Mouse (Mus musculus): ENCODE results near the gene Olfr986.
"Not testable (repeated sequence)": the region's sequence is repeated elsewhere in the genome, so short reads cannot be mapped to it uniquely, and the experiment has no call there.

Gene Olfr986

GRCm38 (mm10) chr9:40180620-40181019 lies at the start of gene Olfr986:
Gene Olfr986, plus strand, starts transcription at chr9:40180920.
- DNase-seq (ENCODE audit: low spot score): no peak

DNA sequence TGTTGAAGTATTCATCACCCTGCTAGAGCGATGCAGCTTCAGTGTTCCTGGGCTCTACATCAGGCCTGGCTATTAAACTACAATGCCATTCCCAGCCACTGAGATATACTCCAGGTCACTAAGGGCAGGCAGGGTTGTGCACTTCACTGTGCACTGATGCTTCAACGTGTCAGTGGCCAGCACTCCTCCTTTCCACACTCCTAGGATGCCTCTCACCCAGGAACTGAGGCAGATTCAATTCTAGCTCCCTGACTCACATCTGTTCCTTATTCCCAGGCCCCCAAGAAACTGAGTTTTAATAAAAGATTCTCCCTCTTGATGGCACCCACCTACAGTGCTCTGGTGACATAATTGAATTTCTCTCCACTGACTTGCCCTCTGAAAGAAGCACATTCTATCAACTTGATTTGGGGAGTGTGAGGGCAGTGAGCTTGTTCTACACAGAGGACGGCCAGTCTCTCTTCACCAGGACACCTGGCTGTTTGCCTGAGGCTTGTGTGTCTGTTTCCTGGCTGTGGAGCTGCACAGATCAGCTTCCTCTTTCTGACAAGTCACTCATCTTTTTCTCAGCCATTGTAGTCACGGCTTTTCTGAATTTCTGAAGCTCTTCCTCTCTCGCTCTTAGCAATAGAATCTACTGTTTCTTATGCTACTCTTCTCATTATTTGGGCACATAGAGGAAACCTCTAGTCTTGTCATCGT lies 43.6 kb upstream of the Olfr986 start:
- no peak for DNase-seq (ENCODE audit: low spot score)

GRCm38 (mm10) chr9:40139484-40139883 lies 41.2 kb upstream of the Olfr986 start:
- DNase-seq (ENCODE audit: low spot score): no peak

DNA sequence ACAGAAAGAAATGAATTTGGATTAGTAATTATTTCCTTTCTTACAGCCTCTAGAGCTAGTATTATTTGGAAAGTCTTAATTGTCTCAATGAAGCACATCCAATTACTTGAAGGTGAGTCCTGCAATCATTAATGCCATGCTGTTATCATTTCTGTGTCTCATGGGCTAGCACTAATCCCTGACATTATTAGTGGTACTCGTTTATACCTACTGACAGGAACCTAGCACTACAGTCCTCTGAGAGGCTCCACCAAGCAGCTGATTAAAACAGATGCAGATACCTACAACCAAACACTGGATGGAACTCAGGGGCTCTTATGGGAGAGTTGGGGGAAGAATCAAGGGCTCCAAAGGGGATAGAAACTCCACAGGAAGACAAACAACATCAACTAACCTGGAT lies 39.2 kb upstream of the Olfr986 start:
- no peak for DNase-seq (ENCODE audit: low spot score)

- DNase-seq (ENCODE audit: low spot score): no peak
Observed at GRCm38 (mm10) chr9:40155118-40155644, 25.5 kb upstream of the Olfr986 start.

DNA sequence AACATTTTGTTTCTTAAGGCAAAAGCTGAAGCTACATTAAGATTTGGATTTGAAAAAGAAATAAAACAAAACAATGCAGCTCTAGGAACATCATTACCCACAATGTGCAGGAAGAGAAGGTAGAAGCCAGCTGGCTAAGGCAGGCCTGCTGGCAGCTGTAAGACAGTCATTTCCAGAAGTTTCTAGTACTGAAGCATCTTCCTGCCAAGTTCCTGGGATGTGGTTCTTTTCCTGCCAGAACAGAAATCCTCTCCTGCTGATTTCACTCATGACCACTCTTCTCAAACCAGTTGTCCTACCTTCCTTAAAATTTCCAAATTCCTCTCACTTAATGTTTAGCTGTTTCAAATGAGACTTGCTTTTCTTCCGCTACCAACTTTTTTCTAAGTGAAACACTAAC lies 14.3 kb upstream of the Olfr986 start:
- no peak for DNase-seq (ENCODE audit: low spot score)

DNA sequence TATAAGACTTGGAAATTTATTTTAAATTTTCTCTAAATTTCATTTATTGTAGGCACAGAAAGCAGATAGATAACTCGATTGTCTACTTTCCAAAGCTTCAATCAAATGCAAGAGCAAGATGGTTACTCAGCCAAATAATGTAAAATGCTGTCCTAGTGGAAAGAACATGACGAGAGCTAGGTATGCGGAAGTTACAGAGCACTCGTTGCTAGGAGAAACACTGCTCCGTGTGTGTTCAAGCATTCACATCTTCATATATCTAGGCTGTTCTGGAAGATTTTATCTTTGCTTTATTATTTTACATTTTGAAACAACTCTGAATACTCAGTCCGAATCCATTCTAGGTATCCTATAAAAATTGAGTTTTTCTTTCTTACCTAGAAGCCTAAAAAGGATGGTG lies 3.7 kb upstream of the Olfr986 start:
- DNase-seq (ENCODE audit: low spot score): no peak

DNA sequence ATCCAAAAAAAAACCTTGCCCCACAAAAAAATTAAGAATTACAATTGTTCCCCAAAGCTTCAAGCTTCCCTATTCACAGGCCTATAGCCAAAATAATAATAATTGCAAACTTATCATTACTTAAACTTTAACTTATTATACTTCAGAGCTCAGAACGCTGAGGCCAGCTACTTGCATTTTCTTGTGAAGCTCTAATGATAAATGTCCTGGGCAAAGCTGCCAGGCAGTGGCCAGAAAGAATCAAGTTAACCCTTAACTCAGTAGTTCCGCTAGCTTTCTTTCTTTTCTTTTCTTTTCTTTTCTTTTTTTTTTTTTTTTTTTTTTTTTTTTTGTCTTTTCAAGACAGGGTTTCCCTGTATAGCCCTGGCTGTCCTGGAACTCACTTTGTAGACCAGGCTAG lies 4.4 kb downstream of the Olfr986 start:
- DNase-seq (ENCODE audit: low spot score): not testable (repeated sequence)

DNA sequence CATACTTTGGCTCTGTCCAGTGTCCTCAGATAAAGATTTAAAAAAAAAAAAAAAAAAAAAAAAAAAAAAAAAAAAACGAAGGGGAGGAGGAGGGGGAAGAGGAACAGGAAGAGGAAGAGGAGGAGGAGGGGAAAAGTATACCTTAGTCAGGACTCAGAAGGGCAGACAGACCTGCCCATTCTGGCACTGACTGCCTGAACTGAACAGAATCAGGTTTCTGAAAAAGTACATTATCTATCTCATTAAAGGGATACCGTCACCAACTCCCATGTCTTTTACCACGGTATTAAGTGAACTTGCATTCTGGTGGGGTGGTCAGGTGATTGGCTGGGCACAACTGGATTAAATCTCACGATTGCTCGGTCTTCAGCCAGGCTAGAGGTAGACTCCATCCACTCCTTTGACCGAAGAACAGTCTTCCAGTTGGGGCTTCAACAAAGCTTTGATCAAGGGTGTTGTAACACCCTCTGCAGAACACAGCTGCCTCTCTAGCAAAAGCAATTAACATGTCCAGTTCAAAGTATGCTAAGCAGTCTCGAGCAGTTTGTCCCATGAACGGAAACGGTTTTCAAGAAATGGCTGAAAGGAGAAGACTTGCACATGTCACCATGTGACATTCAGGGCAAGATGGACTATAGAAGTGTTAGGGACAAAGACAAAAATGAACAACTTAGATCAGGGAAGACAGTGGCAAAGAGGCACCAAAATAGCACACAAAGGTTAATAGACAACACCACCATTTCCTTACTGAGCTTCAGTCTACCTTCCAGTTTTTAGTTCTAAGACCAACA lies 10.6 kb downstream of the Olfr986 start:
- DNase-seq (ENCODE audit: low spot score): no peak

GRCm38 (mm10) chr9:40192098-40193038 lies 11.6 kb downstream of the Olfr986 start, which contains the start of gene Zfp202:
Gene Zfp202, plus strand, starts transcription at chr9:40192316.
- DNase-seq (ENCODE audit: low spot score): peak; percentile 75

DNA sequence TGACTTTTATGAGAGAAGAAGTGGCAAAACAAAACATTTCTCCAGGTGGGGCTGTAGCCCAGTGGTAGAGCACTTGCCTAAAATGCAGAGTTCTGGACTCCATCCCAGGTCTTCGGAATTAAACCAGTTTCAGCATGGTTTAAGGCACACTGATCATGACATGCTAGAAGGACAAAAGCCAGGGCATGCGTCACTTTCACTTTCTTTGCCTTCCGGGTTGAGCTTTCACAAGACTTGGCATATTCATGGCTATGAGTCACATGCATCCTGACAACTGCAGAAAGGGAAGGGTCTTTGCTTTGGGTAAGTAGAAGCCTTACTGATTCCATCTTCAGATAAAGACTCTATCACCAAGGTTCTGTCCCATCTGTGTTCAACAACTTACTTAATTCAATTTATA lies 15.3 kb downstream of the Olfr986 start:
- DNase-seq (ENCODE audit: low spot score): no peak

DNA sequence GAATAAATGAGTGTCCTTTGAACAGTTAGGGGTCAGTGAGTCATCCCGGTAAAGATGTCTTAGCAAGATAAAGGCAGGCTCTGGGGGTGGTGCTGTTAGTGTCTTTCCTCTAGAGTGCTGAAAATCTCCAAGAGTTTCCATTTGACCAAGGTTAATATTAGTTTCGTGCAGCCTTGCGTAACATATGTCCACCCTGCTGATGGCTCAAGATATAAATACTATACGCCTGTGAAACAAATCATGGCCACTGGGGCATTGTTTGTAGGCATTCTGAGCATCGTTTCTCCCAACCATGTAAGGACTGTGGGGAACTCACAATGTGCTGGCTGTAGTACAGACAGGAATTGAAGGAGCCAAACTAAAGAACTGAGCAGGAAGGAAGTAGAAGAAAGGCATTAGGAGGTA lies 25.8 kb downstream of the Olfr986 start:
- DNase-seq (ENCODE audit: low spot score): no peak

DNA sequence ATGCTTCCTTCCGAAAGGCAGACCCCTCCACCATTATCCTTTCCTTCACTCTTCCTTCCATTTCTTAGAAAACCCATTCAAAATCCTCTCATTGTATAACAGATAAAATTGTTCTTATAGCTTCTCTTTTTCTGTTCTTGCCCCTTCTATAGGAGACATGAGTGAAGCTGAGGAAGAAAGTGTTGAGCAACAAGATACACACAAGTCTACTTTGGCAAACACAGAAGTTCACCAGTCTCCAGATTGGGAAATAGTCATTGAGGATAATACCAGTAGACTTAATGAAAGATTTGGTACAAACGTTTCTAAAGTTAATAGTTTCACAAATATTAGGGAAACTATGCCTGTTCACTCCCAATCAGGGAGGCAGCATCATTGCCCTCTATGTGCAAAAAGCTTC lies 30.0 kb downstream of the Olfr986 start:
- no peak for DNase-seq (ENCODE audit: low spot score)

- DNase-seq (ENCODE audit: low spot score): no peak
Observed at GRCm38 (mm10) chr9:40214058-40214457, 33.3 kb downstream of the Olfr986 start.

DNA sequence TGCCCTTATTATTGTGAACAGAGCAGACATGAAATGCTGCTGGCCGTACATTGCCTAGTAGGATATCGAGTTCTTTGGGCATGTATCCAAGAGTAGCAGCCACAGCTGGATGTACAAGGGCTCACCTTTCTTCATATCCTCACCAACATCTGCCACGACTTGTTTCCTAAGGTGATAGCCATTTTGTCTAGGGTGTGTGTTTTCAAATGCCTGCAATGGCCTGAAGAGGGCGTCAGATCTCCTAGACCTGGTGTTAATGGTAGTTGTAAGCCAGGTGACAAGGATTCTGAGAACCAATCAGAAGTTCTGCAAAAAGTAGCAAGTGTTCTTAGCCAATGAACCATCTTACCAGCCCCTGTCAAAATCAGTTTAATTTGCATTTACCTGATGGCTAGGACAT lies 35.9 kb downstream of the Olfr986 start:
- DNase-seq (ENCODE audit: low spot score): no peak

- DNase-seq (ENCODE audit: low spot score): no peak
Observed at GRCm38 (mm10) chr9:40224289-40224688, 43.6 kb downstream of the Olfr986 start.

- DNase-seq (ENCODE audit: low spot score): no peak
Observed at GRCm38 (mm10) chr9:40227874-40228789, 47.4 kb downstream of the Olfr986 start.

DNA sequence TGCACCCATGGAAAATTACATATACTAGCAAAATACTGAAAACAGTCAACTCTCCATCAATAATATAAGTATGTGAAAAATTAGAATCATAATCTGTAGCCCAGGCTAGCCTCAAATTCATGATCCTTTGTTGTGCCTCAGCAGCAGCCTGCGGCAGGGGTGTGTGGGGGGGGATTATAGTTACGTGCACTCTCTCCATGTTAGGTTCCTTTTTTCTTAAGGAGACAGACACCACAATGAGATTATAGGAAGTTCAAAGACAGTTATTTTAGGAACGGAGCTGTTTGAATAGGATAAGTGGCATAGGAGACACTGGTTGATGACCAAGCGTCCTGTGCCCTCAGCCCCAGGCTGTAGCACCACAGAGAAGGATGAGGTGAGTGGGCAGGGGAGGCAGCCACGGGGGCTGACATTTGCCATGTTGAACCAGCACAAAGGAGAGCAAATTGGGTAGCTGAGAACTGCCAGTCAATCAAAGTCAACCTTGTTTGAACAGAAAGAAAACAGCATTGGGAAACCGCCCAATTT lies 48.1 kb downstream of the Olfr986 start:
- DNase-seq (ENCODE audit: low spot score): no peak

GRCm38 (mm10) chr9:40229479-40229878 lies 48.8 kb downstream of the Olfr986 start:
- DNase-seq (ENCODE audit: low spot score): no peak

DNA sequence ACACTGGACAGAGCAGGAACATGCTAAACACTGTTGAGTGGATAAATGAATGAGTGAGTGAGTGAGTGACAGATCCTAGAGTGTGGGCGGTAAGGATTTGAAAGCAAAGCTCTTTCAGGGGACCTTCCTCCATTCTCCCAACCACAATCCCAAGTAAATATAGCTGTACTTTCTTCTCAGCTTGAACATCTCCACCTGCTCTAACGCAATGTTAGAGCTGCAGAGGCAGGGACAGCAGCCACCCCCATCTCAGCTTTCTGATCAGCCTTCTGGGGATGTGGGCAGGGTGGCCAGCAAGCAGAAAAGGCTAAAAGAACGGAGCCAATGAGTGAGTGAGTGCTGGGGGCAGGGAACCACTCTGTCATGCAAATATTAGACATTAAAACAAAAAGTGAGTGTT lies 50.3 kb downstream of the Olfr986 start:
- no peak for DNase-seq (ENCODE audit: low spot score)

Measured in left cerebral cortex, adult 11 months (tissue).